Mouse (Mus musculus) cerebellum, adult 8-10 months (tissue): ENCODE results near the gene Map3k4.

Source experiments
- DNase-seq: peaks from one replicate; pipeline ENCODE4 v3.0.0; 2022

The Map3k4 gene

GRCm38 (mm10) chr17:12265969-12266925 lies 52.3 kb downstream of the Map3k4 start:
- no peak for DNase-seq

GRCm38 (mm10) chr17:12264293-12264692 lies 54.3 kb downstream of the Map3k4 start:
- no peak for DNase-seq

GRCm38 (mm10) chr17:12263787-12264186 lies 54.8 kb downstream of the Map3k4 start:
- no peak for DNase-seq

GRCm38 (mm10) chr17:12262851-12263250 lies 55.7 kb downstream of the Map3k4 start:
- DNase-seq: no peak

- no peak for DNase-seq
Observed at GRCm38 (mm10) chr17:12261887-12262286, 56.7 kb downstream of the Map3k4 start.

GRCm38 (mm10) chr17:12261376-12261775 lies 57.2 kb downstream of the Map3k4 start:
- DNase-seq: peak; percentile 32

GRCm38 (mm10) chr17:12259957-12260356 lies 58.6 kb downstream of the Map3k4 start:
- DNase-seq: no peak

GRCm38 (mm10) chr17:12258517-12258916 lies 60.1 kb downstream of the Map3k4 start:
- no peak for DNase-seq

- no peak for DNase-seq
Observed at GRCm38 (mm10) chr17:12256142-12256541, 62.5 kb downstream of the Map3k4 start.

- no peak for DNase-seq
Observed at GRCm38 (mm10) chr17:12250581-12250980, 68.0 kb downstream of the Map3k4 start.

- no peak for DNase-seq
Observed at GRCm38 (mm10) chr17:12249783-12250504, 68.7 kb downstream of the Map3k4 start.

- DNase-seq: no peak
Observed at GRCm38 (mm10) chr17:12240701-12241100, 77.9 kb downstream of the Map3k4 start.

GRCm38 (mm10) chr17:12232724-12233123 lies 85.9 kb downstream of the Map3k4 start:
- no peak for DNase-seq

- no peak for DNase-seq
Observed at GRCm38 (mm10) chr17:12231087-12231486, 87.5 kb downstream of the Map3k4 start.

GRCm38 (mm10) chr17:12230167-12230566 lies 88.4 kb downstream of the Map3k4 start:
- no peak for DNase-seq

- no peak for DNase-seq
Observed at GRCm38 (mm10) chr17:12229756-12230155, 88.8 kb downstream of the Map3k4 start.

GRCm38 (mm10) chr17:12228471-12228870 lies 90.1 kb downstream of the Map3k4 start:
- DNase-seq: peak; percentile 48

GRCm38 (mm10) chr17:12228001-12228400 lies 90.6 kb downstream of the Map3k4 start:
- no peak for DNase-seq

GRCm38 (mm10) chr17:12226551-12226950 lies 92.0 kb downstream of the Map3k4 start:
- no peak for DNase-seq

GRCm38 (mm10) chr17:12225227-12225626 lies 93.4 kb downstream of the Map3k4 start:
- no peak for DNase-seq

- DNase-seq: peak; percentile 77
Observed at GRCm38 (mm10) chr17:12224551-12224950, 94.0 kb downstream of the Map3k4 start.

GRCm38 (mm10) chr17:12224145-12224544 lies 94.5 kb downstream of the Map3k4 start:
- peak; percentile 67 for DNase-seq

- no peak for DNase-seq
Observed at GRCm38 (mm10) chr17:12223682-12224081, 94.9 kb downstream of the Map3k4 start.

GRCm38 (mm10) chr17:12221926-12222325 lies 96.7 kb downstream of the Map3k4 start:
- no peak for DNase-seq
